Mouse (Mus musculus) kidney, postnatal 0 days (tissue): ENCODE results near the gene Vps37c. TPM values are rescaled to one million over a fixed set of nuclear protein-coding genes. Genes with fewer than 3 reads are reported as not detected.

Source experiments
- ATAC-seq: fragments of 200-750 bp; cut with Nextera tagmentation; replicated peaks from 2 replicates; pipeline ENCODE4 v1.8.0; 2017; ENCODE audit warnings: low read depth, moderate number of reproducible peaks, moderate TSS enrichment, moderate library complexity; ENCODE audit not compliant: low FRiP score
- DNase-seq: peaks from one replicate; pipeline ENCODE4 v3.0.0-alpha.2; 2016; ENCODE audit warnings: low spot score
- H3K27ac ChIP-seq: fragments of 300-500 bp; sonication (generic); 2 replicates; pipeline ENCODE4 v1.5.1; 2014; ENCODE audit warnings: mild to moderate bottlenecking
- H3K27me3 ChIP-seq: fragments of 300-500 bp; sonication (generic); 2 replicates; pipeline ENCODE4 v1.6.1; 2014; ENCODE audit warnings: low read length, mixed read lengths; ENCODE audit not compliant: insufficient read depth
- H3K36me3 ChIP-seq: fragments of 300-500 bp; sonication (generic); 2 replicates; pipeline ENCODE4 v1.6.1; 2014; ENCODE audit warnings: low read length, mixed read lengths; ENCODE audit not compliant: insufficient read depth
- H3K4me1 ChIP-seq: fragments of 300-500 bp; sonication (generic); replicated peaks from 2 replicates; pipeline ENCODE4 v1.6.1; 2014; ENCODE audit warnings: antibody characterized with exemption, low read length, mixed read lengths; ENCODE audit not compliant: insufficient read depth
- H3K4me2 ChIP-seq: fragments of 300-500 bp; sonication (generic); 2 replicates; pipeline ENCODE4 v1.6.1; 2014; ENCODE audit warnings: mild to moderate bottlenecking, low read length, moderate library complexity, mixed read lengths
- H3K4me3 ChIP-seq: fragments of 300-500 bp; sonication (generic); replicated peaks from 2 replicates; pipeline ENCODE4 v1.5.1; 2014; ENCODE audit warnings: low read depth, low read length
- H3K9ac ChIP-seq: fragments of 300-500 bp; sonication (generic); 2 replicates; pipeline ENCODE4 v1.6.1; 2014; ENCODE audit warnings: low read depth, low read length
- H3K9me3 ChIP-seq: fragments of 300-500 bp; sonication (generic); replicated peaks from 2 replicates; pipeline ENCODE4 v1.6.1; 2016; ENCODE audit warnings: low read length, inconsistent platforms, mixed read lengths
- CTCF ChIP-seq: IDR thresholded peaks from 2 replicates; pipeline ENCODE4 v1.5.1; 2016; ENCODE audit warnings: antibody characterized with exemption, low read depth, mild to moderate bottlenecking, moderate library complexity
- WGBS: fragments of 180-500 bp; shearing (Covaris S2); extraction: QIAGEN DNeasy Blood & Tissue Kit; methylation state at CpG from one replicate; pipeline ENCODE4 v1.1.7; 2014; 5-methylcytosine and 5-hydroxymethylcytosine counted together
- polyA plus RNA-seq: library from polyadenylated mRNA; unstranded; fragments of >200 nt; fragmentation: Nextera tagmentation; extraction: Ambion mirVana; gene quantifications from 2 replicates; pipeline ENCODE4 v1.2.1, GENCODE M21; 2015

Gene Vps37c
- polyA plus RNA-seq, 1 experiment from 2014 or later: 35.5 TPM

- Histone ChIP-seq H3K27ac (peak overlapping the region; percentile 92; the same call in 1 of the 2 replicates), H3K4me3 (no peak overlapping the region), H3K36me3 (no peaks in the 10 kb centered on the region), H3K4me1 (peaks cover 37% of the 10 kb centered on the region), H3K9ac (no peak overlapping the region), H3K27me3 (no peaks in the 10 kb centered on the region), H3K9me3 (no peaks in the 10 kb centered on the region), H3K4me2 (no peak overlapping the region)
- no peak for ATAC-seq
- no peak for DNase-seq
- TF ChIP-seq CTCF: no peak
- WGBS: 85% methylated on average over 3 of the region's 3 CpGs
These were observed 3.1 kb downstream of the Vps37c start for GRCm38 (mm10) chr19:10691660-10692059.

- no peaks in the 10 kb centered on the region for H3K27me3 ChIP-seq
- H3K36me3 ChIP-seq: no peaks in the 10 kb centered on the region
- no peaks in the 10 kb centered on the region for H3K9me3 ChIP-seq
- H3K4me1 ChIP-seq: peaks cover 39% of the 10 kb centered on the region
- DNase-seq (no peak), ATAC-seq (no peak)
- 0 out of 2 replicates have a peak overlapping the region, but pooled peaks have one; percentile 92 for H3K27ac ChIP-seq
- H3K9ac ChIP-seq: no peak overlapping the region
- TF ChIP-seq CTCF: no peak
- WGBS: 85% methylated on average over 4 of the region's 4 CpGs
- no peak overlapping the region for H3K4me3 ChIP-seq
- no peak overlapping the region for H3K4me2 ChIP-seq
These were observed 3.8 kb downstream of the Vps37c start for GRCm38 (mm10) chr19:10692361-10692760.

GRCm38 (mm10) chr19:10693926-10694682 lies 5.6 kb downstream of the Vps37c start:
- Histone ChIP-seq H3K4me2 (no peak overlapping the region), H3K9me3 (no peaks in the 10 kb centered on the region), H3K36me3 (no peaks in the 10 kb centered on the region), H3K4me1 (peaks cover 55% of the 10 kb centered on the region), H3K9ac (no peak overlapping the region), H3K4me3 (no peak overlapping the region), H3K27ac (0 out of 2 replicates have a peak overlapping the region, but pooled peaks have one; percentile 4), H3K27me3 (no peaks in the 10 kb centered on the region)
- ATAC-seq (no peak), DNase-seq (no peak)
- no peak for TF ChIP-seq CTCF
- WGBS: 78% methylated on average over 10 of the region's 10 CpGs

- Histone ChIP-seq H3K27ac (peak overlapping the region; percentile 20; the same call in 1 of the 2 replicates), H3K9me3 (no peaks in the 10 kb centered on the region), H3K36me3 (no peaks in the 10 kb centered on the region), H3K9ac (no peak overlapping the region), H3K4me1 (peaks cover 54% of the 10 kb centered on the region), H3K27me3 (no peaks in the 10 kb centered on the region), H3K4me3 (no peak overlapping the region), H3K4me2 (0 out of 2 replicates have a peak overlapping the region, but pooled peaks have one; percentile 10)
- TF ChIP-seq CTCF: no peak
- ATAC-seq (no peak), DNase-seq (peak; percentile 57)
- 36% methylated on average over 7 of the region's 7 CpGs for WGBS
These were observed 7.3 kb downstream of the Vps37c start for GRCm38 (mm10) chr19:10695801-10696200.

GRCm38 (mm10) chr19:10698131-10698991 lies 9.8 kb downstream of the Vps37c start:
- ATAC-seq: peak; percentile 63
- 72% methylated on average over 9 of the region's 9 CpGs for WGBS
- Histone ChIP-seq H3K36me3 (no peaks in the 10 kb centered on the region), H3K27ac (peak overlapping the region; percentile 65), H3K4me1 (peaks cover 58% of the 10 kb centered on the region), H3K4me2 (no peak overlapping the region), H3K4me3 (no peak overlapping the region), H3K9ac (no peak overlapping the region), H3K27me3 (no peaks in the 10 kb centered on the region), H3K9me3 (no peaks in the 10 kb centered on the region)
- no peak for TF ChIP-seq CTCF
- no peak for DNase-seq

- DNase-seq (no peak), ATAC-seq (no peak)
- Histone ChIP-seq H3K9ac (no peak overlapping the region), H3K27ac (no peak overlapping the region), H3K27me3 (no peaks in the 10 kb centered on the region), H3K36me3 (no peaks in the 10 kb centered on the region), H3K4me3 (no peak overlapping the region), H3K4me1 (peaks cover 54% of the 10 kb centered on the region), H3K4me2 (no peak overlapping the region), H3K9me3 (no peaks in the 10 kb centered on the region)
- WGBS: 65% methylated on average over 9 of the region's 9 CpGs
- no peak for TF ChIP-seq CTCF
These were observed 11.3 kb downstream of the Vps37c start for GRCm38 (mm10) chr19:10699851-10700250.
